Mouse (Mus musculus): ENCODE data around the gene Mecom.

- no peak for TF ChIP-seq CTCF (IDR thresholded peaks at IDR 0.05; ENCODE audit: borderline replicate concordance, insufficient read depth, low read depth, low read length)
- no peak for TF ChIP-seq POLR2A (IDR thresholded peaks at IDR 0.05; ENCODE audit: borderline replicate concordance, insufficient read depth, low read length)
Observed at GRCm38 (mm10) chr3:30212802-30213201, 335.0 kb downstream of the Mecom start.
